Comparison of ENCODE assay signal across 7 mouse cellular contexts in genomic region chr10:81572975-81573374, GRCm38 (mm10). TPM values are rescaled to one million over a fixed set of nuclear protein-coding genes. Genes with fewer than 3 reads are reported as not detected.
DNase-seq lines count a peak whose midpoint lies in the region; ATAC-seq lines count a peak whose summit lies in the region.

No protein-coding gene starts in this region.

- H3K27me3 ChIP-seq in midbrain, embryonic 12.5 days = peaks cover 70% of the 10 kb centered on the region
- peaks cover 44% of the 10 kb centered on the region for H3K27me3 ChIP-seq in midbrain, embryonic 15.5 days (replicated peaks)
- no peaks in the 10 kb centered on the region for H3K27me3 ChIP-seq in intestine, embryonic 16.5 days (replicated peaks; ENCODE audit: control insufficient read depth, insufficient read depth, low read length)
- H3K27me3 ChIP-seq in neural tube, embryonic 13.5 days = peaks cover 61% of the 10 kb centered on the region
- peaks cover 85% of the 10 kb centered on the region for H3K27me3 ChIP-seq in forebrain, embryonic 10.5 days (ENCODE audit: poor library complexity, severe bottlenecking)

- no peaks in the 10 kb centered on the region for H3K36me3 ChIP-seq in midbrain, embryonic 12.5 days
- no peaks in the 10 kb centered on the region for H3K36me3 ChIP-seq in midbrain, embryonic 15.5 days (replicated peaks)
- no peaks in the 10 kb centered on the region for H3K36me3 ChIP-seq in intestine, embryonic 16.5 days (ENCODE audit: control insufficient read depth, insufficient read depth, low read length)
- no peaks in the 10 kb centered on the region for H3K36me3 ChIP-seq in neural tube, embryonic 13.5 days
- H3K36me3 ChIP-seq in forebrain, embryonic 10.5 days (replicated peaks) = no peaks in the 10 kb centered on the region

- no peak overlapping the region for H3K4me3 ChIP-seq in midbrain, embryonic 12.5 days
- no peak overlapping the region for H3K4me3 ChIP-seq in midbrain, embryonic 15.5 days
- no peak overlapping the region for H3K4me3 ChIP-seq in intestine, embryonic 16.5 days (ENCODE audit: low read length)
- no peak overlapping the region for H3K4me3 ChIP-seq in neural tube, embryonic 13.5 days
- no peak overlapping the region for H3K4me3 ChIP-seq in forebrain, embryonic 10.5 days

- H3K9me3 ChIP-seq in midbrain, embryonic 12.5 days = no peaks in the 10 kb centered on the region
- no peaks in the 10 kb centered on the region for H3K9me3 ChIP-seq in midbrain, embryonic 15.5 days
- H3K9me3 ChIP-seq in intestine, embryonic 16.5 days (ENCODE audit: control insufficient read depth, low read length) = no peaks in the 10 kb centered on the region
- H3K9me3 ChIP-seq in neural tube, embryonic 13.5 days = no peaks in the 10 kb centered on the region
- peaks cover 4% of the 10 kb centered on the region; the same call in 1 of the 2 replicates for H3K9me3 ChIP-seq in forebrain, embryonic 10.5 days

- no peak for ATAC-seq in midbrain, embryonic 12.5 days (ENCODE audit: low FRiP score, low read depth)
- no peak for ATAC-seq in midbrain, embryonic 15.5 days (replicated peaks)
- no peak for ATAC-seq in intestine, embryonic 16.5 days
- no peak for ATAC-seq in neural tube, embryonic 13.5 days (ENCODE audit: low read depth)

- H3K27ac ChIP-seq in midbrain, embryonic 12.5 days (replicated peaks) = no peak overlapping the region
- H3K27ac ChIP-seq in midbrain, embryonic 15.5 days = no peak overlapping the region
- H3K27ac ChIP-seq in intestine, embryonic 16.5 days (ENCODE audit: low read length) = peak overlapping the region; percentile 46; the same call in 1 of the 2 replicates
- no peak overlapping the region for H3K27ac ChIP-seq in neural tube, embryonic 13.5 days (replicated peaks)
- H3K27ac ChIP-seq in forebrain, embryonic 10.5 days = no peak overlapping the region

- H3K9ac ChIP-seq in midbrain, embryonic 12.5 days (replicated peaks) = no peak overlapping the region
- H3K9ac ChIP-seq in midbrain, embryonic 15.5 days = no peak overlapping the region
- no peak overlapping the region for H3K9ac ChIP-seq in intestine, embryonic 16.5 days (ENCODE audit: low read depth, low read length)
- no peak overlapping the region for H3K9ac ChIP-seq in neural tube, embryonic 13.5 days

- 14% methylated on average over 8 of the region's 9 CpGs for WGBS in midbrain, embryonic 12.5 days
- WGBS in midbrain, embryonic 15.5 days = 12% methylated on average over 9 of the region's 9 CpGs
- 16% methylated on average over 9 of the region's 9 CpGs for WGBS in intestine, embryonic 16.5 days
- WGBS in neural tube, embryonic 13.5 days = 7% methylated on average over 9 of the region's 9 CpGs
- WGBS in forebrain, embryonic 10.5 days = 6% methylated on average over 9 of the region's 9 CpGs

- peak; percentile 80 to 83 for DNase-seq in heart, adult 18-20 months
- DNase-seq in forebrain, embryonic 10.5 days (ENCODE audit: extremely low spot score, low spot score) = no peak
- no peak for DNase-seq in thymus, postnatal 36 days

- H3K4me1 ChIP-seq in midbrain, embryonic 12.5 days = peaks cover 72% of the 10 kb centered on the region
- peaks cover 63% of the 10 kb centered on the region for H3K4me1 ChIP-seq in midbrain, embryonic 15.5 days
- H3K4me1 ChIP-seq in intestine, embryonic 16.5 days (ENCODE audit: control insufficient read depth, insufficient read depth, low read length) = peaks cover 60% of the 10 kb centered on the region
- H3K4me1 ChIP-seq in neural tube, embryonic 13.5 days (replicated peaks) = peaks cover 75% of the 10 kb centered on the region
- peaks cover 83% of the 10 kb centered on the region for H3K4me1 ChIP-seq in forebrain, embryonic 10.5 days

- H3K4me2 ChIP-seq in midbrain, embryonic 12.5 days (replicated peaks) = 0 out of 2 replicates have a peak overlapping the region, but pooled peaks have one; percentile 45
- H3K4me2 ChIP-seq in midbrain, embryonic 15.5 days = no peak overlapping the region
- no peak overlapping the region for H3K4me2 ChIP-seq in intestine, embryonic 16.5 days (ENCODE audit: low read depth, low read length)
- H3K4me2 ChIP-seq in neural tube, embryonic 13.5 days = 0 out of 2 replicates have a peak overlapping the region, but pooled peaks have one; percentile 75

RNA-seq across cellular contexts. Expression of gene Tle2, which starts 1.4 kb away (rescaled TPM):
- polyA plus RNA-seq in midbrain, embryonic 12.5 days (2016; fragmentation: Nextera tagmentation; extraction: Ambion mirVana) = 17.8 and 17.9 TPM in 2 replicates
- polyA plus RNA-seq in midbrain, embryonic 15.5 days (2015; fragmentation: Nextera tagmentation; extraction: Ambion mirVana) = 57.4 and 58.8 TPM in 2 replicates
- total RNA-seq in heart, adult 18-20 months (2021) = 1 to 10 TPM; 4.7 to 7.1 TPM
- 12.6 and 13.6 TPM in 2 replicates for polyA plus RNA-seq in intestine, embryonic 16.5 days (2015; fragmentation: Nextera tagmentation; extraction: Ambion mirVana)
- polyA plus RNA-seq in neural tube, embryonic 13.5 days (2015; fragmentation: Nextera tagmentation; extraction: Ambion mirVana) = 31.1 and 32.9 TPM in 2 replicates
- polyA plus RNA-seq in forebrain, embryonic 10.5 days (2016; fragmentation: Nextera tagmentation; extraction: Ambion mirVana) = 4.1 and 4.3 TPM in 2 replicates

RNA-seq across cellular contexts. Expression of gene Aes, which starts 13.7 kb away (rescaled TPM):
- 524 and 532 TPM in 2 replicates for polyA plus RNA-seq in midbrain, embryonic 12.5 days (2016; fragmentation: Nextera tagmentation; extraction: Ambion mirVana)
- 802 and 851 TPM in 2 replicates for polyA plus RNA-seq in midbrain, embryonic 15.5 days (2015; fragmentation: Nextera tagmentation; extraction: Ambion mirVana)
- 1,000 to 10,000 TPM; 1,011 to 1,083 TPM for total RNA-seq in heart, adult 18-20 months (2021)
- 473 and 518 TPM in 2 replicates for polyA plus RNA-seq in intestine, embryonic 16.5 days (2015; fragmentation: Nextera tagmentation; extraction: Ambion mirVana)
- polyA plus RNA-seq in neural tube, embryonic 13.5 days (2015; fragmentation: Nextera tagmentation; extraction: Ambion mirVana) = 572 and 635 TPM in 2 replicates
- 276 and 283 TPM in 2 replicates for polyA plus RNA-seq in forebrain, embryonic 10.5 days (2016; fragmentation: Nextera tagmentation; extraction: Ambion mirVana)

RNA-seq across cellular contexts. Expression of gene Tle6, which starts 27.9 kb away (rescaled TPM):
- polyA plus RNA-seq in midbrain, embryonic 12.5 days (2016; fragmentation: Nextera tagmentation; extraction: Ambion mirVana) = 2.9 and 5.1 TPM in 2 replicates
- 6.7 and 8.0 TPM in 2 replicates for polyA plus RNA-seq in midbrain, embryonic 15.5 days (2015; fragmentation: Nextera tagmentation; extraction: Ambion mirVana)
- 10 to 100 TPM in 1 of 2 experiments, 1 to 10 TPM in 1; 7.9 to 11.1 TPM for total RNA-seq in heart, adult 18-20 months (2021)
- 21.0 and 22.7 TPM in 2 replicates for polyA plus RNA-seq in intestine, embryonic 16.5 days (2015; fragmentation: Nextera tagmentation; extraction: Ambion mirVana)
- 4.9 and 6.2 TPM in 2 replicates for polyA plus RNA-seq in neural tube, embryonic 13.5 days (2015; fragmentation: Nextera tagmentation; extraction: Ambion mirVana)
- 2.8 and 3.1 TPM in 2 replicates for polyA plus RNA-seq in forebrain, embryonic 10.5 days (2016; fragmentation: Nextera tagmentation; extraction: Ambion mirVana)

RNA-seq across cellular contexts. Expression of gene Gna11, which starts 28.0 kb away (rescaled TPM):
- polyA plus RNA-seq in midbrain, embryonic 12.5 days (2016; fragmentation: Nextera tagmentation; extraction: Ambion mirVana) = 70.9 and 72.6 TPM in 2 replicates
- 100 and 101 TPM in 2 replicates for polyA plus RNA-seq in midbrain, embryonic 15.5 days (2015; fragmentation: Nextera tagmentation; extraction: Ambion mirVana)
- total RNA-seq in heart, adult 18-20 months (2021) = 10 to 100 TPM; 47.8 to 49.8 TPM
- polyA plus RNA-seq in intestine, embryonic 16.5 days (2015; fragmentation: Nextera tagmentation; extraction: Ambion mirVana) = 296 and 339 TPM in 2 replicates
- 78.8 and 81.6 TPM in 2 replicates for polyA plus RNA-seq in neural tube, embryonic 13.5 days (2015; fragmentation: Nextera tagmentation; extraction: Ambion mirVana)
- 73.4 and 77.2 TPM in 2 replicates for polyA plus RNA-seq in forebrain, embryonic 10.5 days (2016; fragmentation: Nextera tagmentation; extraction: Ambion mirVana)

RNA-seq across cellular contexts. Expression of gene BC025920, which starts 33.1 kb away (rescaled TPM):
- polyA plus RNA-seq in midbrain, embryonic 12.5 days (2016; fragmentation: Nextera tagmentation; extraction: Ambion mirVana) = 2.5 and 2.6 TPM in 2 replicates
- polyA plus RNA-seq in midbrain, embryonic 15.5 days (2015; fragmentation: Nextera tagmentation; extraction: Ambion mirVana) = 1.8 and 2.0 TPM in 2 replicates
- 1 to 10 TPM; 2.6 TPM for total RNA-seq in heart, adult 18-20 months (2021)
- polyA plus RNA-seq in intestine, embryonic 16.5 days (2015; fragmentation: Nextera tagmentation; extraction: Ambion mirVana) = 0.61 and 1.2 TPM in 2 replicates
- polyA plus RNA-seq in neural tube, embryonic 13.5 days (2015; fragmentation: Nextera tagmentation; extraction: Ambion mirVana) = 2.5 and 3.3 TPM in 2 replicates
- polyA plus RNA-seq in forebrain, embryonic 10.5 days (2016; fragmentation: Nextera tagmentation; extraction: Ambion mirVana) = 1.6 and 2.1 TPM in 2 replicates

Comparison
In these comparisons a context has a peak if more than half of its experiments do, and no peak if none do; other contexts are left out.
1. H3K4me2 ChIP-seq: peak in midbrain, embryonic 12.5 days (single experiment) and neural tube, embryonic 13.5 days (single experiment); none in midbrain, embryonic 15.5 days (single experiment) and intestine, embryonic 16.5 days (single experiment).
2. DNase-seq: peak in heart, adult 18-20 months (2 of 2); none in forebrain, embryonic 10.5 days (single experiment) and thymus, postnatal 36 days (0 of 2).